Mouse (Mus musculus) bone marrow, adult 2 months (tissue): ENCODE measurements around the gene Wfdc13.

ENCODE experiments used
- CTCF ChIP-seq: fragments of 200-500 bp; IDR thresholded peaks from 2 replicates; pipeline ENCODE4 v1.5.1; 2011; ENCODE audit warnings: low read length, control low read depth; ENCODE audit not compliant: control insufficient read depth, insufficient read depth
- POLR2A ChIP-seq: fragments of 200-500 bp; IDR thresholded peaks from 2 replicates; pipeline ENCODE4 v1.6.1; 2011; ENCODE audit warnings: low read depth, mild to moderate bottlenecking, control low read depth, low read length, borderline replicate concordance; ENCODE audit not compliant: control insufficient read depth

DNA sequence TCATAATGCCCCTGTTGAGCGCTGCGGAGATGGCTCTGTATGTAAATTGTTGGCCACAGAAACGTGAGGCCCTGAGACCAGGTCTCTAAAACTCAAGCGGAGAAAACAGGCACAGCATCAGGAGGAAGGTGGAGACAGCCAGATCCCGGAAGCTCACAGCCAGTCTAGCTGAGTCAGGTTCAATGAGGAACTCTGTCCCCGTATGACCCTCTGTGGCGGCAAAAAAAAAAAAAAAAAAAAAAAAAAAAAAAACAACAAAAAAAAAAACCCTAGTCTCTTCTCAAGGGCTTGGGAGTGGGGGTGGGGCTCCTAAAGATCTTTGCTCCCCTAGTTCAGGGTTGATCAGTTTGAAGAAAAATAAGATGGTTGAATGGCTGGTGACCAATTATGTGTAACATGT, 43.8 kb upstream of the Wfdc13 start:
- TF ChIP-seq CTCF (no peak), POLR2A (no peak)
